Mouse (Mus musculus) naive thymus-derived CD4-positive, alpha-beta T cell, adult 2 months (primary cell): ENCODE measurements at regions not wholly inside any gene's neighbourhood (a gene's known extent, or its start where the extent isn't known, plus 50 kb on each side); places are given as distances from the start of the nearest gene placed in this dataset.

Experiments used
- DNase-seq: peaks from one replicate; pipeline ENCODE4 v3.0.0-alpha.2; 2011; ENCODE audit warnings: low read depth

DNA sequence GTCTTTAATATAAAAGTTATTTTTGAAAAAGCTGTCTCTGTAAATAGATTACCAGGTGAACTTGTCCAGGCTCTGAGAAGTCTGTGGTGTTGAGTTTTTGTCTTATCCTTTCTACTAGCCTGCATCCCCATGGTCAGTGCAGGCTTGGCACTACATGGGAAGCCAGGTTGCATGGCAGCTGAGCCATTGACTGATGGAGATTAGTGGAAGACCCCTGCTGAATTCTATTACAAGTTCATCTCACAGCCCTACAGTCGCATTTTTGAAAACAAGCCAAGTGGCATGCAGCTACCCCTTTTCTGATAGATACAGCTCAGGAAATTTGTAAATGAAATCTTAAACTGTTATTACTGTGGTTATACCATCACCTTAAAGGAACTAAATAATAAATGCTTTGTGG, 101.2 kb upstream of the Fam184a start:
- DNase-seq, result no peak

- no peak for DNase-seq
Measured at GRCm38 (mm10) chr10:53850568-53850967, 99.6 kb upstream of the Fam184a start.

GRCm38 (mm10) chr10:53813244-53813620, 62.3 kb upstream of the Fam184a start:
- no peak for DNase-seq

DNA sequence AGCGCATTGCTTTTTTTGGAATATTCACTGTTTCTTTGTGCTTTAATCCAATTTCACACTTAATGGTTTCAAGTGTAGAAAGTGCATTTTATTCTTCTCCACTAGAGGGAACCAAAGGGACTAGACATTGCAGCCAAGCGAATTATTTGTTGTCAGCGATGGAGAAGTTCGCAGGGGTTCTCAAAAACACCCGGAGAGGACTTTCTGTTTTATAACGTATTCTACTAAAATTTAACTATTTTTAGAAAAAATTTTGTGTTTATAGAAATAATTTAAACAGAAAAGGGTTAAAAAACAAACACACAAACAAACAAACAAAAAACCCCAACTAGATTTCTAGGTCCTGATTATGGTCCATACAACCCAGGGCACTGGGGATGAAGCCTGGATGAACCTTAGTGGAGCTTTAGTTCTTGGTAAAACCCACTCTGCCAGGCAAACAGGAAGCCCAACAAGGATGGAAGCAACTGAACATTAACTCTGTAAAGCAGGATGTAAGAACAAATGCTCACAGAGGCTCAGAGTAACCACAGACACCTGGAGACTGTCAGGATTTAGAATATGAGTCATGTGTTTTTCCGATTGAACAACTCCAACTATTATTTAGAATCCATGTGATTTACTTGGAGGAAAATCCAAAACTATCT, 61.8 kb upstream of the Fam184a start:
- DNase-seq, result peak; percentile 52

- DNase-seq, result no peak
Measured at GRCm38 (mm10) chr10:53811904-53812596, 61.1 kb upstream of the Fam184a start.

DNA sequence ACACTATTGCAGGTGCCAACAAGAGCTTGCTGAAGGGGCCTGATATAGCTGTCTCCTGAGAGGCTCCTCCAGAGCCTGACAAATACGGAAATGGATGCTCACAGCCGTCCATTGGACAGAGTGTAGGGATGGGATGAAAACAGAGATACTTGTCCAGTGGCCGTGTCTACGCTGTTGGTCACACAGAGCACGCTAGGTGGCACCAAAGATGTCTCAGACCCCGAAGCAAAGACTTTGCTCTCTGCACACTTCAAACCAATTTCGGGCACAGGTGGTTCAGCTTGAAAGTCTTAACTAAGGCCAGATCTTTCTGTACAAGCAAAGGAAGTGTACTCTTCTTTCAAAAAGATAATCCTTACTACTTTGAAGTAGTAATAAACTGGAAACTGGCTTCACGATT, 55.8 kb upstream of the Fam184a start:
- peak; percentile 5 for DNase-seq

GRCm38 (mm10) chr10:53801048-53801641, 50.2 kb upstream of the Fam184a start:
- no peak for DNase-seq
